Mouse (Mus musculus) kidney, adult 2 months (tissue): ENCODE measurements around the gene Gpa33. TPM values are rescaled to one million over a fixed set of nuclear protein-coding genes. Genes with fewer than 3 reads are reported as not detected.
"Not testable (repeated sequence)": the region's sequence is repeated elsewhere in the genome, so short reads cannot be mapped to it uniquely, and the experiment has no call there.

Source experiments
- DNase-seq: peaks from one replicate; pipeline ENCODE4 v3.0.0; 2021
- H3K27ac ChIP-seq: fragments of 200-500 bp; 2 replicates; pipeline ENCODE4 v1.5.1; 2012; ENCODE audit warnings: low read depth, low read length, control low read depth, inconsistent platforms; ENCODE audit not compliant: insufficient read depth
- H3K27me3 ChIP-seq: fragments of 200-500 bp; replicated peaks from 2 replicates; pipeline ENCODE4 v1.6.1; 2012; ENCODE audit warnings: mild to moderate bottlenecking, moderate library complexity, low read length, inconsistent platforms; ENCODE audit not compliant: control insufficient read depth, insufficient read depth
- H3K36me3 ChIP-seq: fragments of 200-500 bp; 2 replicates; pipeline ENCODE4 v1.6.1; 2012; ENCODE audit warnings: mild to moderate bottlenecking, moderate library complexity, low read length, inconsistent platforms; ENCODE audit not compliant: control insufficient read depth, insufficient read depth
- H3K4me1 ChIP-seq: fragments of 200-500 bp; 2 replicates; pipeline ENCODE4 v1.6.1; 2011; ENCODE audit warnings: low read length; ENCODE audit not compliant: control insufficient read depth, insufficient read depth
- H3K4me3 ChIP-seq: fragments of 200-500 bp; 2 replicates; pipeline ENCODE4 v1.5.1; 2011; ENCODE audit warnings: mild to moderate bottlenecking, low read depth, low read length, control low read depth; ENCODE audit not compliant: insufficient read depth
- CTCF ChIP-seq: fragments of 200-500 bp; conservative IDR thresholded peaks from 2 replicates; pipeline ENCODE4 v1.5.1; 2011; ENCODE audit warnings: low read depth, mild to moderate bottlenecking, control low read depth, low read length, moderate library complexity, mixed read lengths; ENCODE audit not compliant: insufficient read depth, insufficient read length
- POLR2A ChIP-seq: fragments of 200-500 bp; IDR thresholded peaks from one replicate; pipeline ENCODE4 v1.6.1; 2011; ENCODE audit warnings: low read depth, low read length, control low read depth
- WGBS: fragments of 180-500 bp; shearing (Covaris S2); methylation state at CpG from one replicate; pipeline ENCODE4 v1.1.7; 2018; 5-methylcytosine and 5-hydroxymethylcytosine counted together
- polyA plus RNA-seq: library from polyadenylated mRNA; depleted of rRNA; stranded (reverse); fragments of >200 nt; gene quantifications from 2 replicates; pipeline ENCODE4 v1.2.3, GENCODE M21; 2012

Gene Gpa33
- polyA plus RNA-seq, 1 experiment, result 0.09 TPM

DNA sequence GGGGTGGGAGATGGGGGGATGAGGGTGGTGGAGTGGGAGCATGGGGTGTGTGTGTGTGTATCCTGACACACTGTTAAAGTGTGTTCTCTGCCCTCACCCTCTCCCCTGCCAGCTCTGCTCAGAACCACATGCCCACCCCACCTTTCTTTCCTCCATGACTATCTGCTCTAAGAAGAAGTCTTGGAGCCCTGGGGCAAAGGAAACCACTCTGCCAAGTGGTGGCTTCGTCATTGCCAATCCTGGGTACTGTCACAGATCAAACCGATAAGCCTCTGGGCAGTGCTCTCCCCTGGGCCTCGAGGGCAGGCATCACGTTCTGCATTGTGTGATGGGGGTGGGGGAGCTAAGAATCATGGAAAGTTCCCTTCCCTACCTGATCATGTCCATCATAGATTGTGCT, 2.3 kb downstream of the Gpa33 start:
- Histone ChIP-seq H3K36me3 (no peaks in the 10 kb centered on the region), H3K4me3 (no peak overlapping the region), H3K27me3 (no peaks in the 10 kb centered on the region), H3K4me1 (no peaks in the 10 kb centered on the region), H3K27ac (no peak overlapping the region)
- DNase-seq, result no peak
- WGBS, result 68% methylated on average over 4 of the region's 4 CpGs
- TF ChIP-seq POLR2A (no peak), CTCF (no peak)

- Histone ChIP-seq H3K27ac (no peak overlapping the region), H3K36me3 (no peaks in the 10 kb centered on the region), H3K27me3 (no peaks in the 10 kb centered on the region), H3K4me3 (no peak overlapping the region), H3K4me1 (0 out of 2 replicates have a peak, but pooled peaks cover 6% of the 10 kb centered on the region)
- no peak for DNase-seq
- no peak for TF ChIP-seq POLR2A
- TF ChIP-seq CTCF, result no peak
- 53% methylated on average over 5 of the region's 5 CpGs for WGBS
Measured at GRCm38 (mm10) chr1:166135091-166135740, 5.2 kb downstream of the Gpa33 start.

GRCm38 (mm10) chr1:166137244-166137938, 7.4 kb downstream of the Gpa33 start:
- no peak overlapping the region for H3K27ac ChIP-seq
- 69% methylated on average over 7 of the region's 7 CpGs for WGBS
- DNase-seq, result no peak
- no peak overlapping the region for H3K4me3 ChIP-seq
- 0 out of 2 replicates have a peak, but pooled peaks cover 6% of the 10 kb centered on the region for H3K4me1 ChIP-seq
- H3K36me3 ChIP-seq, result no peaks in the 10 kb centered on the region
- no peak for TF ChIP-seq POLR2A
- TF ChIP-seq CTCF, result no peak
- H3K27me3 ChIP-seq, result no peaks in the 10 kb centered on the region

DNA sequence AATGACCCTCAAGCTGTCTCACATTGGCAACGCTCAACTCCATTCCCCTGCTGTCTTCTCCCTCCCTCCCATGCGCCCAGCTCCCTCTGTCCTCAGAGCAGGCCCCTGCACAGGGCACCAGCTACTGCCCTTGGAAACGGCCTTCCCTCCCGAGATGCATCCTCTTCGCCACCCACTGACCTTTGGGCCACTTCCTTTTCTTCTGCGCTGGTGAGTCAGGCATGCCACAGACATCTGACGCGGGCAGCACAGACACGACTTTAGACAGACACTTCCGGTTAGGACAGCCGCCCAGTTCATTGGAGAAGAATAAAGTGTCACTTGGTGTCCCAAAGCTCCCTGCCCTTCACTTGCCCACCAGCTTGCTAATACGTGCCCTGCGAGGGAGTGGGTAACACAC, 8.1 kb downstream of the Gpa33 start:
- 33% methylated on average over 13 of the region's 13 CpGs for WGBS
- Histone ChIP-seq H3K4me1 (0 out of 2 replicates have a peak, but pooled peaks cover 6% of the 10 kb centered on the region), H3K27ac (no peak overlapping the region), H3K36me3 (no peaks in the 10 kb centered on the region), H3K4me3 (no peak overlapping the region), H3K27me3 (no peaks in the 10 kb centered on the region)
- peak; percentile 46 for DNase-seq
- TF ChIP-seq CTCF, result no peak

- 98% methylated on average over 3 of the region's 3 CpGs for WGBS
- DNase-seq, result no peak
- Histone ChIP-seq H3K36me3 (no peaks in the 10 kb centered on the region), H3K4me3 (no peak overlapping the region), H3K4me1 (0 out of 2 replicates have a peak, but pooled peaks cover 6% of the 10 kb centered on the region), H3K27me3 (no peaks in the 10 kb centered on the region), H3K27ac (no peak overlapping the region)
- TF ChIP-seq POLR2A (no peak), CTCF (no peak)
Measured at GRCm38 (mm10) chr1:166139113-166139512, 9.1 kb downstream of the Gpa33 start.

DNA sequence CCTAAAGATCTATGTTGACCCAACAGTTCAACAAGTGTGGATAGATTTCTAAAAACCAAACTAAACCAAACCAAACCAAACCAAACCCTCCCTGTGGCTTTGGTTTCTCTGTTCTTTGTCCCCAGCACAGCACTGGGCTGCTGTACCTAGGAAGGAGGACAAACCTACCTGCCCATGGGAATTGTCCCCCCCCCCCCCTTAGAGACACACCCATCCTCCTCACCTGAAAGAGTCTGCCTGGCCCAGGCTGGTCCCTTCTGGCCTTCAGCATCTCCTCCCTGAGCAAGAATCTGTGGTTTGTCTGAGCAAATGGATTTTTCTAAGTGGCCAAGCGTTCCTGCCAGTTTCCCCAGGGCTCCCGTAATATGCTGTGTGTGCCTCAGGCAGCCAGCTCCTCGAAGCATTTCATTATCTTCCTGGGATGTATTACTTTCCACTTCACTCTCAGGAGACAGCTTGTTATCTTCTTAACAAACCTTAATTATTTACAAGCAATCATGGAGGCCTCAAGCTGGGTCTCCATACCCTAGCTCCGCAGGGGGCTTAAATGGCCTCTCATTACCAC, 9.7 kb downstream of the Gpa33 start:
- Histone ChIP-seq H3K4me3 (no peak overlapping the region), H3K36me3 (no peaks in the 10 kb centered on the region), H3K4me1 (0 out of 2 replicates have a peak, but pooled peaks cover 6% of the 10 kb centered on the region), H3K27ac (no peak overlapping the region), H3K27me3 (no peaks in the 10 kb centered on the region)
- 86% methylated on average over 4 of the region's 4 CpGs for WGBS
- TF ChIP-seq POLR2A, result no peak
- TF ChIP-seq CTCF, result no peak
- no peak for DNase-seq

DNA sequence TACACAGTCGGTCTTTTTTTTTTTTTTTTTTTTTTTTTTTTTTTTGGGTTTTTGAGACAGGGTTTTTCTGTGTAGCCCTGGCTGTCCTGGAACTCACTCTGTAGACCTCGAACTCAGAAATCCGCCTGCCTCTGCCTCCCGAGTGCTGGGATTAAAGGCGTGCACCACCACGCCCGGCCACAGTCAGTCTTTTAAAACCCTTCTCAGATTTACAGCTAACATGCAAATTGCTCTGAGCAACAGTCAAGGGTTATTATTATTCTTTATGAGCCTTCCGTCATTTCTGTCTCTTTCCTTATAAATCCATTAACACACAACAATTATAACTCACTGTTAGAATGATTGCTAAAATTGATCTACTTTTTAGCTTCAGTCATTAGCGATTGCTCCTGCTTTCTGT, 11.8 kb downstream of the Gpa33 start:
- not testable (repeated sequence) for H3K27me3 ChIP-seq, DNase-seq, H3K36me3 ChIP-seq, H3K4me3 ChIP-seq, H3K27ac ChIP-seq, H3K4me1 ChIP-seq
- 91% methylated on average over 9 of the region's 9 CpGs for WGBS
